Mouse (Mus musculus) CH12.LX (cell line): ENCODE measurements around the gene Slc16a12. TPM values are rescaled to one million over a fixed set of nuclear protein-coding genes. Genes with fewer than 3 reads are reported as not detected.

Experiments
- DNase-seq: peaks from one replicate; pipeline ENCODE4 v3.0.0-alpha.2; 2013; ENCODE audit errors: extremely low read depth
- H3K27ac ChIP-seq: 2 replicates; pipeline ENCODE4 v1.5.1; 2012; ENCODE audit warnings: low read depth, mild to moderate bottlenecking, control low read depth, moderate library complexity; ENCODE audit not compliant: insufficient read depth
- H3K27me3 ChIP-seq: replicated peaks from 2 replicates; pipeline ENCODE3; 2012; ENCODE audit warnings: inconsistent platforms
- H3K36me3 ChIP-seq, 2 experiments: replicated peaks in 1 of 2; 2 replicates each; pipeline versions ENCODE3 to v1.6.1; 2012; ENCODE audit warnings: inconsistent platforms in 1 of 2, low read length in 1 of 2, mild to moderate bottlenecking in 1 of 2, mixed read lengths in 1 of 2, moderate library complexity in 1 of 2; ENCODE audit not compliant: control insufficient read depth in 1 of 2, insufficient read depth in 1 of 2
- H3K4me1 ChIP-seq, 2 experiments: 2 replicates each; pipeline ENCODE4 v1.6.1; 2012; ENCODE audit warnings: inconsistent platforms in 1 of 2, moderate library complexity in 1 of 2; ENCODE audit not compliant: insufficient read depth in 2 of 2, control insufficient read depth in 1 of 2
- H3K4me2 ChIP-seq: 2 replicates; pipeline ENCODE4 v1.6.1; 2012; ENCODE audit warnings: low read depth, mild to moderate bottlenecking, control low read depth; ENCODE audit not compliant: poor library complexity, insufficient read depth, severe bottlenecking
- H3K4me3 ChIP-seq, 3 experiments: fragments of 150-350 bp in 1 of 3; sonication (generic) in 1 of 3; replicated peaks in 1 of 3; 2 replicates each; pipeline versions ENCODE3 to v1.5.1; 2011 to 2012; ENCODE audit warnings: low read depth in 2 of 3, low read length in 2 of 3, mild to moderate bottlenecking in 2 of 3, moderate library complexity in 2 of 3, control low read depth in 1 of 3, improper control_type of control experiment in 1 of 3, inconsistent platforms in 1 of 3, mixed read lengths in 1 of 3; ENCODE audit not compliant: poor library complexity in 1 of 3
- H3K79me2 ChIP-seq: replicated peaks from 2 replicates; pipeline ENCODE4 v1.6.1; 2012; ENCODE audit warnings: mild to moderate bottlenecking, moderate library complexity; ENCODE audit not compliant: control insufficient read depth, poor library complexity, insufficient read depth, severe bottlenecking; ENCODE audit errors: extremely low read depth
- H3K9ac ChIP-seq: 2 replicates; pipeline ENCODE4 v1.6.1; 2012; ENCODE audit warnings: low read depth, mild to moderate bottlenecking, control low read depth, moderate library complexity; ENCODE audit not compliant: insufficient read depth
- H3K9me3 ChIP-seq: replicated peaks from 2 replicates; pipeline ENCODE3; 2012; ENCODE audit warnings: low read length, inconsistent platforms, mixed read lengths
- BHLHE40 ChIP-seq: IDR thresholded peaks from 2 replicates; pipeline ENCODE4 v1.6.1; 2011; ENCODE audit warnings: mild to moderate bottlenecking, low read depth, low read length, improper control_type of control experiment
- ETS1 ChIP-seq: conservative IDR thresholded peaks from 2 replicates; pipeline ENCODE4 v1.6.1; 2012; ENCODE audit warnings: low read depth, mild to moderate bottlenecking, inconsistent platforms, low read length, improper control_type of control experiment, moderate library complexity
- IRF4 ChIP-seq: IDR thresholded peaks from 2 replicates; pipeline ENCODE4 v1.6.1; 2014; ENCODE audit warnings: low read depth, mild to moderate bottlenecking, inconsistent platforms, low read length, improper control_type of control experiment
- JUND ChIP-seq: conservative IDR thresholded peaks from 2 replicates; pipeline ENCODE4 v1.6.1; 2011; ENCODE audit warnings: low read depth, low read length, improper control_type of control experiment
- MAFK ChIP-seq: IDR thresholded peaks from 2 replicates; pipeline ENCODE4 v1.6.1; 2011; ENCODE audit warnings: low read length, improper control_type of control experiment; ENCODE audit not compliant: insufficient replicate concordance
- MAX ChIP-seq: IDR thresholded peaks from 2 replicates; pipeline ENCODE4 v1.6.1; 2011; ENCODE audit warnings: low read length, improper control_type of control experiment
- MYC ChIP-seq: IDR thresholded peaks from 2 replicates; pipeline ENCODE4 v1.6.1; 2011; ENCODE audit warnings: low read depth, mild to moderate bottlenecking, improper control_type of control experiment, low read length
- POLR2A ChIP-seq: IDR thresholded peaks from 2 replicates; pipeline ENCODE4 v1.6.1; 2011; ENCODE audit warnings: low read depth, mild to moderate bottlenecking, improper control_type of control experiment, low read length
- TCF12 ChIP-seq: IDR thresholded peaks from 2 replicates; pipeline ENCODE4 v1.6.1; 2014; ENCODE audit warnings: low read depth, mild to moderate bottlenecking, inconsistent platforms, low read length, improper control_type of control experiment
- UBTF ChIP-seq: IDR thresholded peaks from 2 replicates; pipeline ENCODE4 v1.6.1; 2012; ENCODE audit warnings: low read depth, mild to moderate bottlenecking, inconsistent platforms, low read length, improper control_type of control experiment, moderate library complexity
- USF2 ChIP-seq: conservative IDR thresholded peaks from 2 replicates; pipeline ENCODE4 v1.6.1; 2011; ENCODE audit warnings: low read depth, low read length, improper control_type of control experiment
- ZKSCAN1 ChIP-seq: IDR thresholded peaks from 2 replicates; pipeline ENCODE4 v1.6.1; 2012; ENCODE audit warnings: low read depth, inconsistent platforms, low read length, improper control_type of control experiment, borderline replicate concordance
- ZMIZ1 ChIP-seq: IDR thresholded peaks from 2 replicates; pipeline ENCODE4 v1.6.1; 2012; ENCODE audit warnings: low read depth, mild to moderate bottlenecking, inconsistent platforms, low read length, improper control_type of control experiment
- dilution Hi-C: fragments of 300-500 bp; cut with MboI; formaldehyde crosslinking; loops from 2 replicates; pipeline ENCODE4 v1.14.3; 2020; ENCODE audit warnings: low sequenced_read_pairs; ENCODE audit not compliant: extremely low pct_unique_long_range_greater_than_20kb, extremely low pct_ligation_motif_present
- in situ Hi-C: fragments of 300-500 bp; cut with MboI; formaldehyde crosslinking; loops from 3 replicates; pipeline ENCODE4 v1.14.3; 2019; ENCODE audit warnings: low sequenced_read_pairs, low pct_ligation_motif_present, low pct_unique_long_range_greater_than_20kb, mixed read lengths
- polyA plus RNA-seq: library from polyadenylated mRNA; unstranded; fragments of >175 nt; gene quantifications from 2 replicates; pipeline ENCODE4 v1.2.1, GENCODE M21; 2012; ENCODE audit warnings: low read depth; ENCODE audit not compliant: insufficient read length
- total RNA-seq, 2 experiments: library from RNA; depleted of rRNA; stranded (reverse); fragments of 300-350 nt in 1 of 2; fragments of >200 nt in 1 of 2; gene quantifications; 2 replicates each; pipeline ENCODE4 v1.2.3; 2012 to 2014

Gene Slc16a12
- total and polyA plus RNA-seq, 3 experiments, result 0.08 TPM; not detected in 1

- in situ Hi-C loops, result no loop called here
- dilution Hi-C loops, result no loop called here
- H3K79me2 ChIP-seq, result no peaks in the 10 kb centered on the region
Measured at GRCm38 (mm10) chr19:34733020-34733419, 14.1 kb downstream of the Slc16a12 start.

GRCm38 (mm10) chr19:34731356-34731755, 15.7 kb downstream of the Slc16a12 start:
- in situ Hi-C loops, result no loop called here

More at GRCm38 (mm10) chr19:34733020-34733419, 14.1 kb downstream of the Slc16a12 start:
- no peak for DNase-seq
- Histone ChIP-seq H3K27me3 (no peaks in the 10 kb centered on the region), H3K4me2 (no peak overlapping the region), H3K27ac (no peak overlapping the region), H3K9ac (no peak overlapping the region), H3K36me3 (no peaks in the 10 kb centered on the region), H3K4me3 (no peak overlapping the region), H3K9me3 (no peaks in the 10 kb centered on the region), H3K4me1 (peaks cover 0 to 7% of the 10 kb centered on the region in 2 experiments; a peak in 2 of 4 replicates)
- TF ChIP-seq ZMIZ1, result no peak
- TF ChIP-seq ETS1, result no peak

GRCm38 (mm10) chr19:34730584-34730983, 16.5 kb downstream of the Slc16a12 start:
- TF ChIP-seq ETS1 (no peak), UBTF (no peak), MYC (no peak), TCF12 (no peak)
- Histone ChIP-seq H3K27ac (no peak overlapping the region), H3K36me3 (no peaks in the 10 kb centered on the region), H3K4me2 (no peak overlapping the region), H3K79me2 (no peaks in the 10 kb centered on the region), H3K9me3 (peaks cover 9% of the 10 kb centered on the region), H3K9ac (no peak overlapping the region), H3K27me3 (no peaks in the 10 kb centered on the region), H3K4me3 (no peak overlapping the region), H3K4me1 (peaks cover 0 to 23% of the 10 kb centered on the region in 2 experiments; a peak in 2 of 4 replicates)
- in situ Hi-C loops (no loop called here), dilution Hi-C loops (no loop called here)
- DNase-seq, result no peak

More at GRCm38 (mm10) chr19:34731356-34731755, 15.7 kb downstream of the Slc16a12 start:
- Histone ChIP-seq H3K27ac (no peak overlapping the region), H3K27me3 (no peaks in the 10 kb centered on the region), H3K4me3 (no peak overlapping the region), H3K9me3 (peaks cover 9% of the 10 kb centered on the region), H3K9ac (no peak overlapping the region)
- dilution Hi-C loops, result no loop called here
- DNase-seq, result no peak
- TF ChIP-seq IRF4 (no peak), MAFK (no peak), USF2 (no peak), BHLHE40 (no peak), ZKSCAN1 (no peak), MAX (no peak), POLR2A (no peak), ETS1 (no peak), JUND (no peak)
- TF ChIP-seq, all 38 proteins: peak for 0
- no peak overlapping the region for H3K4me2 ChIP-seq
- no peaks in the 10 kb centered on the region for H3K79me2 ChIP-seq
- no peaks in the 10 kb centered on the region for H3K36me3 ChIP-seq
- H3K4me1 ChIP-seq, result peaks cover 0 to 15% of the 10 kb centered on the region in 2 experiments; a peak in 2 of 4 replicates
